Mouse (Mus musculus) testis, adult 2 months (tissue): ENCODE data around the gene Pepd.

Experiments
- CTCF ChIP-seq: fragments of 200-500 bp; IDR thresholded peaks from 2 replicates; pipeline ENCODE4 v1.5.1; 2012; ENCODE audit warnings: low read depth, mild to moderate bottlenecking, inconsistent platforms, low read length, moderate library complexity; ENCODE audit not compliant: control insufficient read depth, insufficient read depth, insufficient replicate concordance
- POLR2A ChIP-seq: fragments of 200-500 bp; IDR thresholded peaks from 2 replicates; pipeline ENCODE4 v1.6.1; 2012; ENCODE audit warnings: low read depth, mild to moderate bottlenecking, inconsistent platforms, low read length, moderate library complexity; ENCODE audit not compliant: control insufficient read depth

DNA sequence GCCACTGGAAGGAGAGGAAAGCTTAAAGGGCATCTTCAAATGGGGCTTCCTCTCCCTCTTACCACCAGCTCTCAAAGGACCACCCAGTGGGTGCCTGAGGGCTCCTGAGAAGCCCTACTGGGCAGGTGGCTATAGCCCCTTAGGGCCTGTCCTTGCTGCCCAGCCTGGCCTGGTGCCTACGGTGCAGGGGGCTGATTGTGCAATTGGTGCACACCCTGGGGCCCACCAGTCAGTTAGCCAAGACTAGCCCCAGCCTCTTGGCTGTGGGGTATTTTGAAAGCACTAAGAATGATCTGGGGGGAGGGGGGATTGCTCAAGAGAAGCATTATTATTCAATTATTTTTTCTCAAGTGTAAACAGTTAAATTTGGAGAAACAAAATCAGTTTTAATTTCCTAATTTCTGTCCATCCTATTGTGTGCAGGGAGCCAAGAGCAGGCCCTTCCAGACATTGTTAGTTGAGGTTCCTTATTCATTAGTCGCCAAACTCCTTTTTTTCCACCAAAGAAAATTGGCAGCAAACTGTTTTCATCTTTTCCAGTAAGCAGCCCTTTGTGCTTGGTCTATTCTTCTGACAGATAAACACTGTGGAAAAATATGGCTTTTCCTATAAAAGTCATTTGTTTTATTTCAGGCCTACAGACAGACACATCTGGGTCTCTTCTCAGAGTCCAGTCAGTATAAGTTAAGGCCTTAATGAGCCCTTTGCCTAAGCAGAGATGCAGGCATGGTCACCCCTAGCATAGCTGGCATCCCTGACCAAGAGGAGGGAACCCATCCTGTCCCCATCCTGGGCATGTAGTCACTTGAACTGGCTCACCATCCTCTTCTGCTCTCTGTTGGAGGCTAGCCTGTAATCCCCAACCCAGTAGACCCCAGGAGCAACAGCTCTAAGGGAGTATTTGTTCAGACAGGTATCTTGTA is 129.4 kb downstream of the Pepd start:
- no peak for TF ChIP-seq POLR2A
- TF ChIP-seq CTCF: no peak
